Mouse (Mus musculus): ENCODE measurements around the gene Dgkq. TPM values are rescaled to one million over a fixed set of nuclear protein-coding genes. Genes with fewer than 3 reads are reported as not detected.
"Not testable (repeated sequence)": the region's sequence is repeated elsewhere in the genome, so short reads cannot be mapped to it uniquely, and the experiment has no call there.

Gene Dgkq
- total RNA-seq, 2 experiments from 2014 or later, result 12.5 to 12.8 TPM

DNA sequence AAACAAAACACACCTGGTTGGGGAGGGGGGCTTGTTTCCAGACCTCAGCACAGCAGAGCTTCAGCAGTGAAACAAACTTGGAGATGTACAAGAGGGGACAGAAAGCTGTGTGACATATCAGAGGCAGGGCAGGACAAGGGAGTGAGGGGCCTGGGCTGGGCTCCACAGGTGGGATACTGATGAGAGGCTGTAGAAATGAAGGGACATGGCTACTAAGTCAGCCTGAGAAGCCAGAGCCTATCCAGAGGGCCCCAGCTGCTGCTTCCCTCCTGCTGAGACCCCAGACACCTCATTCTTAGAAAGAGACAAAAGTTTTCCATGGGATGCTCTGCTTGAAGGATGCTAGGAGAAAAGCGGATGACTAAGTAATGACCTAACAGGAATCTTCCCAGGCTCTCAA, 10.9 kb downstream of the Dgkq start:
- intact Hi-C loops (cut with DNase I), result no loop called here
- DNase-seq, result no peak

- intact Hi-C loops (cut with DNase I), result no loop called here
- DNase-seq, result no peak
Observed at GRCm38 (mm10) chr5:108657406-108657805, 12.1 kb downstream of the Dgkq start.

DNA sequence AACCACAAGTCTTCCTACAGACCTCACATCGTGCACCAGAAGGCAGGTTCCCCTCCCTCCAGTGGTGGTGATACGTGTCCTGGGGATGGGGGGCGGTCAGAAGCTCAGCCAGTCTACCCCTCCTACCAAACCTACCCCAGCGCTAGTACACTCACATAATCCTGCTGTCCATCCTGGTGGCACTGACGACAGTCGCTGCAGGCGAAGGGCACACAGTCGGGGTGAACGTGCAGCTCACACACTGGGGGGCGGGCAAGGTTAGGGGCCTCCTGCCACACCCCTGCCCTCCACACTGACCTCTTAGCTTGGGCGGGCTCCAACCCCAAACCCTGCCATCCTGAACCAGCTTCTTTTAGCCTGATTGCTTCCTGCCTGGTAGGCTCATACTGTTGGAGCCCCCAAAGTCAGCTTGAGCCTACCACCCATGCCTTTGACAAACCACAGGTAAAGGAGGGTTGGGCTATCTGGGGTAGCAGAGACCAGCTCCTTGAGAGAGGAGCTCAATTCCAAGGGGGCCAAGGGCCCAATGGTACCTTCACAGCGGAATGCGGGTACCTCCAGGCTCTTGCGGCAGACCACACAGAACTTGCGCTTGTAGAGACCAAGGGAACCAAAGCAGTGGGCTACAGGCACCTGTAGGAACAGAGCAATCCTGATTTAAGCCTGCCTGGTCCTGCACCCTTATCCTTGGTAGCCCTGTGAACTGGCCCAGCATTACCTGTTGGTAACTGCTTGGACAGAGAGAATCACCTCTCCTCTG, 13.4 kb downstream of the Dgkq start:
- DNase-seq, result no peak
- intact Hi-C loops (cut with DNase I), result no loop called here

DNA sequence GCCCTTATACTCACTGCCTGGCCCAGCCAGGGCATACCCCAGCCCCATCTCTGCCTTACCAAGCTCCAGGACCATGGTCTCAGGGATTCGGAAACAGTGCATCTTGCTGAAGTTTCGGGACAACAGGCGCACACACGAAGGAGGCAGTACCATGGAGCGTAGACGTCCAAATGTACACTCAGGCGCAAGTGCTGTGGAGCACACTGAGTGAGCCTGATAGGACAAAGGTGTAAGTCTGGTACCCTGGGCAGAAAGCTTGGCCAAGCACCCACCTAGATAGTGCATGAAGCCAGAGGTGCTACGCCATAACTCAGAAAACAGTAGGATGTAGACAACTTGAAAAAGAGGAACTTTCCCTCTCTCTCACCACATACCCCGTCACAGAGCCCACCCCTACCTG, 14.1 kb downstream of the Dgkq start:
- intact Hi-C loops (cut with DNase I), result no loop called here

GRCm38 (mm10) chr5:108654444-108654990, 15.0 kb downstream of the Dgkq start:
- intact Hi-C loops (cut with DNase I), result loop anchor here (5.0 kb wide), 1 partner anchor 227 kb away; no protein-coding TSS in a partner anchor
- DNase-seq, result no peak

More for the DNA sequence above, 14.1 kb downstream of the Dgkq start:
- DNase-seq, result no peak

- DNase-seq, result no peak
Observed at GRCm38 (mm10) chr5:108653341-108653740, 16.1 kb downstream of the Dgkq start.

GRCm38 (mm10) chr5:108651823-108652222, 17.6 kb downstream of the Dgkq start:
- intact Hi-C loops (cut with DNase I), result loop anchor here (5.0 kb wide), 1 partner anchor 225 kb away; no protein-coding TSS in a partner anchor
- peak in 1 of 2 experiments; percentile 49 for DNase-seq

More at GRCm38 (mm10) chr5:108653341-108653740, 16.1 kb downstream of the Dgkq start:
- intact Hi-C loops (cut with DNase I), result loop anchor here (5.0 kb wide), 1 partner anchor 226 kb away; no protein-coding TSS in a partner anchor

DNA sequence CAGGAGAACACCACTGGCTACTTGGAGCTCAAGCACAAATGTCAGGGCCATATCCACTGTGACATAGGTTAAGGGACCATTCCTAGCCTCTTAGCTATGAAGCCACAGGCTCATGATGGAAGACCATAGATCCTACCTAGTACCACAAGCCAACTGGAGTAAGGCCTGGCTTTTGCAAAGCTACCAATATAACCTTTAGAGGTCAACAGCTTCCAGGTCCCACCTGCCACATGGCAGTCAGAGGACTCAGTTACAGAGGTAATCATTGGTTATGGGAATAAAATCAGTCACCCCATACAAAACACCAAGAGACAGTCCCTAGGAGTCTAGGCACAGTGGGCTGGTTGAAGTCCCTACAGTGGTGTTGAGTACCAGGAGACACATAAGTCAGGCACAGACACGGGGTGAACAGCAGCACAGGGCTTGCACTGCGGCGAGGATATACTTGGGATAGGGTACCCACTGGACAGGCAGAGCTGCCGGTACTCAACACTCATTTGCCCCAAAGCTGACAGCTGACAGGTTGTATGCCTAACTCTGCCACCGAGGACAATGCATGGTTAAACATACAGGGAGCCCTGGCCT, 18.2 kb downstream of the Dgkq start:
- intact Hi-C loops (cut with DNase I), result loop anchor here (5.0 kb wide), 1 partner anchor 224 kb away; no protein-coding TSS in a partner anchor

DNA sequence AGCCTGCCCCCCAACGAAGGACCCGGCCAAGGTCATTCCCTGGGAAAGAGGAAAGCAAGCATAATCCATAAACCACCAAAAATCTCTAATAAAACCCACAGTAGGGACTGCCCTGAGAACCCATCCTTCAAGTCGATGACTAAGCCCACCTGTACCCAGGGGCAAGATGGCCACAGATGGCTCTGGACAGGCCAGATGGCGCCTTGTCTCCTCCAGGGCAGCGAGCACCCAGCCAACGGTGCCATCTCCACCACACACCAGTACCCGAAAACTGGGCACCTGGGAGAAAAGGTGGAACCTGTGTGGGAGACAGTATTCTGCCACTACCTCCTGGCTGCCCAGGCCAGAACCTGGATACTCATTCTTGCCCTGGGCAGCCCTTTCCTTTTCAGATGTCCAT, 19.1 kb downstream of the Dgkq start:
- intact Hi-C loops (cut with DNase I), result loop anchor here (5.0 kb wide), 1 partner anchor 223 kb away; no protein-coding TSS in a partner anchor
- no peak for DNase-seq

More for the DNA sequence above, 18.2 kb downstream of the Dgkq start:
- DNase-seq, result no peak

DNA sequence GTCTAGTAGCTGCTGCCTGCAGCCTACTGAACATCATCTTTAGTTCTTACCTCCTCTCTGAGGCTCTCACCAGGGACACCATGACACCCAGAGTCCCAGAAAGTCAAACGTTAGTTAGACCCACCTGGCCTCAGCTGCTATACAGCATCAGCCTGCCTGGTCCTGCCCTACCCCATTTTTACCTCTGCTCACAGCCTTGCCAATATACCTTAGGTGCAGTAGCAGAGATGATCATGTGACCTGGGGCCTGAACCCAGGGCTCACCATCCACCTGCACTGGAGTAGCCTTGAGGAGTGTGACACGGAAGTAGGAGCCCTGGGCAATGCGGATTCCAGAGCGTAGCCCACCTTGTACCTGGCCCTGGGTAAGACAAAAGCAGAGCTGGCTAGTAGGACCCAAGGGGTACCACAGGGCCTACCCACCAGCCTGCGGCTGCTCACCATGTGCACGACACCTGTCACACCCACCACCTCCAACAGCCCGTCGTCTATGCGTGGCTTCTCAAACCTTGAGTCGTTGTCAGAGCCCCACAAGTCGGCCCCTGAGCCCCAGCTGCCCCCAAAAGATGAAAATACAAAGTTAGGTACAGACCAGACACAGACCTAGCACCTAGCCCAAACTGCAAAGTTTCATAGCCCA, 20.4 kb downstream of the Dgkq start:
- intact Hi-C loops (cut with DNase I), result no loop called here
- no peak for DNase-seq

- intact Hi-C loops (cut with DNase I), result no loop called here
- no peak for DNase-seq
Observed at GRCm38 (mm10) chr5:108647820-108648465, 21.5 kb downstream of the Dgkq start.

- intact Hi-C loops (cut with DNase I), result no loop called here
- no peak for DNase-seq
Observed at GRCm38 (mm10) chr5:108647311-108647710, 22.2 kb downstream of the Dgkq start.

DNA sequence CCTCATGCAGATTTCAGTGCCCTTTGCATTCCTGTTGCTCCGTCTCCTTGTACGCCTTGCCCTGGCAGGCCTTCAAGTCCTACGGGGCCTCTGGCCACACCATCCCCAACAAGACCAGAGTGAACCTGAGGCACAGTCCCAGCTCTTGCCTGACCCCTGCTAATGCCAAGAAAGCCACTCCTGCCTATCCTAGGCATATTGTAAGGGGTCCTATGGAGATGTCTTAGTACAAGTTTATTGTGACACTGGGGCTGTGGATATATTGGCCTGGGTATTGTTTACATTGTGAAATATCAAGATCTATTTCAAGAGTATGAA, 23.2 kb downstream of the Dgkq start:
- DNase-seq, result no peak
- intact Hi-C loops (cut with DNase I), result no loop called here

GRCm38 (mm10) chr5:108645651-108646342, 23.7 kb downstream of the Dgkq start:
- intact Hi-C loops (cut with DNase I), result no loop called here
- DNase-seq, result no peak

- intact Hi-C loops (cut with DNase I), result no loop called here
- no peak for DNase-seq
Observed at GRCm38 (mm10) chr5:108643674-108644073, 25.8 kb downstream of the Dgkq start.

DNA sequence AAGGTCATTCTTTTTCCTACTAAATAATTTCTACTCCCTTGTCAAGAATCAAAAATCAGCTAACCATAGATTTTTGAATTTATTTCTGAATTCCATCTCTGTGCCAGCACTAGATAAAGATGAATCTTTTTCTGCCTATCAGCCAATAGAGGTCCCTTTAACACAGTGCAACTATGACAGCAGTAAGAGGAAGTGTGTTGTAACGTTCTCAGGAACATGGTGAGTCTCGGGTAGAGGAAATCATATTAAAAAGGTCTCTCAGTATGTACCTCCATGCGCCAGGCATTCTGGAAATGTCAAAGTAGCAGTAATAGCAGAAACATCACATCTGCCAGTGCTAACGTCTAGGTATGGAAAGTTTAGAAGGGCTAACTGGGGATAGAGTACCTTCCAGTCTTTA, 33.3 kb downstream of the Dgkq start:
- DNase-seq, result no peak

DNA sequence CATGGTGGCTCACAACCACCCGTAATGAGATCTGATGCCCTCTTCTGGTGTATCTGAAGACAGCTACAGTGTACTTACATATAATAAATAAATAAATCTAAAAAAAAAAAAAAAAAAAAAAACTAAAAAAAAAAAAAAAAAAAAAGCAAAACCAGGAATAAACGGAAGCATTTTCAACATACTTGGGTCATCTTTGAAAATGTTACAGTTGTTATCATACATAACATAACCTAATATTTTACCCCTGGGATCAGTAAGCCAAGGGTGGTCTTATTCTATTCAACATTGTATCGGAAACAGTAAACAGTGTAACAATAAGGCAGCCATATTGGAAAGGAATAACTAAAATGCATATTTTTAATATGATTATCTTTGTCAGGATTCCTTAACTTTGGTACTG, 35.4 kb downstream of the Dgkq start:
- intact Hi-C loops (cut with DNase I); DNase-seq: not testable (repeated sequence)

More for the DNA sequence above, 33.3 kb downstream of the Dgkq start:
- intact Hi-C loops (cut with DNase I), result no loop called here

- no peak for DNase-seq
- intact Hi-C loops (cut with DNase I), result no loop called here
Observed at GRCm38 (mm10) chr5:108633676-108634075, 35.8 kb downstream of the Dgkq start.

GRCm38 (mm10) chr5:108629634-108630483, 39.6 kb downstream of the Dgkq start, which contains the start of the genes Gak and Tmem175:
Gene Gak (minus strand): TSS chr5:108629755.
Gene Tmem175 (plus strand): TSS chr5:108629770.
- intact Hi-C loops (cut with DNase I), result loop anchor here (2.0 kb wide), 1 partner anchor 39 kb away; the partner anchor contains the start of gene Dgkq
- peak; percentile 93 to 94 for DNase-seq
